Mouse (Mus musculus) hindbrain, embryonic 16.5 days (tissue): Measurements from ENCODE around the gene Baiap3. TPM values are rescaled to one million over a fixed set of nuclear protein-coding genes. Genes with fewer than 3 reads are reported as not detected.
A peak's percentile ranks its signal among the peaks of the same experiment; 100 is the strongest.

Source experiments
- ATAC-seq: fragments of 200-750 bp; cut with Nextera tagmentation; 2 replicates; pipeline ENCODE4 v1.8.0; 2017; ENCODE audit warnings: moderate TSS enrichment, moderate library complexity
- H3K27ac ChIP-seq: fragments of 300-500 bp; sonication (generic); 2 replicates; pipeline ENCODE4 v1.5.1; 2014; ENCODE audit warnings: low read depth, mild to moderate bottlenecking, control low read depth, low read length, moderate library complexity
- H3K27me3 ChIP-seq: fragments of 300-500 bp; sonication (generic); replicated peaks from 2 replicates; pipeline ENCODE4 v1.6.1; 2014; ENCODE audit warnings: low read length; ENCODE audit not compliant: control insufficient read depth, insufficient read depth
- H3K36me3 ChIP-seq: fragments of 300-500 bp; sonication (generic); 2 replicates; pipeline ENCODE4 v1.6.1; 2014; ENCODE audit warnings: mild to moderate bottlenecking, low read length, moderate library complexity, mixed read lengths; ENCODE audit not compliant: control insufficient read depth, insufficient read depth
- H3K4me1 ChIP-seq: fragments of 300-500 bp; sonication (generic); 2 replicates; pipeline ENCODE4 v1.6.1; 2014; ENCODE audit warnings: low read depth, low read length; ENCODE audit not compliant: control insufficient read depth, insufficient read depth
- H3K4me2 ChIP-seq: fragments of 300-500 bp; sonication (generic); 2 replicates; pipeline ENCODE4 v1.6.1; 2014; ENCODE audit warnings: mild to moderate bottlenecking, low read length, control low read depth, moderate library complexity
- H3K4me3 ChIP-seq: fragments of 300-500 bp; sonication (generic); 2 replicates; pipeline ENCODE4 v1.5.1; 2014; ENCODE audit warnings: mild to moderate bottlenecking, low read length, control low read depth, moderate library complexity
- H3K9ac ChIP-seq: fragments of 300-500 bp; sonication (generic); 2 replicates; pipeline ENCODE4 v1.6.1; 2014; ENCODE audit warnings: low read depth, mild to moderate bottlenecking, control low read depth, low read length, moderate library complexity
- H3K9me3 ChIP-seq: fragments of 300-500 bp; sonication (generic); 2 replicates; pipeline ENCODE4 v1.6.1; 2014; ENCODE audit warnings: mild to moderate bottlenecking, low read length, moderate library complexity; ENCODE audit not compliant: control insufficient read depth
- WGBS: fragments of 180-500 bp; shearing (Covaris S2); extraction: QIAGEN DNeasy Blood & Tissue Kit; methylation state at CpG from one replicate; pipeline ENCODE4 v1.1.7; 2014; 5-methylcytosine and 5-hydroxymethylcytosine counted together
- polyA plus RNA-seq: library from polyadenylated mRNA; unstranded; fragments of >200 nt; fragmentation: Nextera tagmentation; extraction: Ambion mirVana; gene quantifications from 2 replicates; pipeline ENCODE4 v1.2.1, GENCODE M21; 2015

The Baiap3 gene
- polyA plus RNA-seq, 1 experiment from 2014 or later, result 26.0 TPM

GRCm38 (mm10) chr17:25274571-25275346 lies 18.6 kb upstream of the Baiap3 start, which contains the start of gene Ube2i:
Gene Ube2i, minus strand, starts transcription at chr17:25274622.
- Histone ChIP-seq H3K4me2 (peak within 1 kb of the TSS; percentile 50), H3K27me3 (no peaks in the 10 kb centered on the region), H3K9me3 (no peaks in the 10 kb centered on the region), H3K9ac (peak within 1 kb of the TSS; percentile 98), H3K4me3 (peak within 1 kb of the TSS; percentile 89), H3K4me1 (peaks cover 29% of the 10 kb centered on the region), H3K36me3 (no peaks in the 10 kb centered on the region), H3K27ac (peak within 1 kb of the TSS; percentile 99)
- WGBS, result 79% methylated on average over 9 of the region's 9 CpGs
- no peak for ATAC-seq

GRCm38 (mm10) chr17:25273706-25274501 lies 17.7 kb upstream of the Baiap3 start:
- no peaks in the 10 kb centered on the region for H3K36me3 ChIP-seq
- H3K4me2 ChIP-seq, result peak overlapping the region; percentile 50
- no peaks in the 10 kb centered on the region for H3K27me3 ChIP-seq
- H3K9ac ChIP-seq, result peak overlapping the region; percentile 98
- under 1% methylated on average over 39 of the region's 45 CpGs for WGBS
- peaks cover 33% of the 10 kb centered on the region for H3K4me1 ChIP-seq
- peak; percentile 86 for ATAC-seq
- H3K9me3 ChIP-seq, result no peaks in the 10 kb centered on the region
- H3K4me3 ChIP-seq, result peak overlapping the region; percentile 89
- H3K27ac ChIP-seq, result peak overlapping the region; percentile 99

GRCm38 (mm10) chr17:25272951-25273705 lies 17.0 kb upstream of the Baiap3 start:
- Histone ChIP-seq H3K4me1 (peaks cover 33% of the 10 kb centered on the region), H3K4me3 (peak overlapping the region; percentile 89), H3K27me3 (no peaks in the 10 kb centered on the region), H3K9ac (peak overlapping the region; percentile 98), H3K36me3 (peaks cover 6% of the 10 kb centered on the region), H3K4me2 (peak overlapping the region; percentile 97), H3K9me3 (no peaks in the 10 kb centered on the region), H3K27ac (peak overlapping the region; percentile 99)
- peak; percentile 92 for ATAC-seq
- under 1% methylated on average over 64 of the region's 92 CpGs for WGBS

GRCm38 (mm10) chr17:25272326-25272725 lies 16.2 kb upstream of the Baiap3 start:
- ATAC-seq, result no peak
- WGBS, result 1% methylated on average over 10 of the region's 10 CpGs
- peak overlapping the region; percentile 97 for H3K4me2 ChIP-seq
- peak overlapping the region; percentile 89 for H3K4me3 ChIP-seq
- peak overlapping the region; percentile 98 for H3K9ac ChIP-seq
- peaks cover 13% of the 10 kb centered on the region for H3K36me3 ChIP-seq
- H3K4me1 ChIP-seq, result peaks cover 33% of the 10 kb centered on the region
- peak overlapping the region; percentile 99 for H3K27ac ChIP-seq
- H3K9me3 ChIP-seq, result no peaks in the 10 kb centered on the region
- H3K27me3 ChIP-seq, result no peaks in the 10 kb centered on the region

GRCm38 (mm10) chr17:25270795-25271335 lies 14.7 kb upstream of the Baiap3 start:
- no peak overlapping the region for H3K27ac ChIP-seq
- H3K4me2 ChIP-seq, result peak overlapping the region; percentile 97
- H3K36me3 ChIP-seq, result peaks cover 26% of the 10 kb centered on the region
- 78% methylated on average over 2 of the region's 2 CpGs for WGBS
- no peak overlapping the region for H3K9ac ChIP-seq
- no peak overlapping the region; the same call in 1 of the 2 replicates for H3K4me3 ChIP-seq
- ATAC-seq, result no peak
- H3K4me1 ChIP-seq, result peaks cover 33% of the 10 kb centered on the region
- no peaks in the 10 kb centered on the region for H3K27me3 ChIP-seq
- no peaks in the 10 kb centered on the region for H3K9me3 ChIP-seq

GRCm38 (mm10) chr17:25264453-25264852 lies 8.3 kb upstream of the Baiap3 start:
- H3K36me3 ChIP-seq, result peaks cover 54% of the 10 kb centered on the region
- H3K4me1 ChIP-seq, result peaks cover 1% of the 10 kb centered on the region; the same call in 1 of the 2 replicates
- H3K27ac ChIP-seq, result no peak overlapping the region
- H3K27me3 ChIP-seq, result no peaks in the 10 kb centered on the region
- H3K9ac ChIP-seq, result no peak overlapping the region
- ATAC-seq, result no peak
- H3K4me3 ChIP-seq, result no peak overlapping the region
- H3K9me3 ChIP-seq, result no peaks in the 10 kb centered on the region
- no peak overlapping the region for H3K4me2 ChIP-seq
- WGBS, result 78% methylated on average over 3 of the region's 3 CpGs

- Histone ChIP-seq H3K4me2 (no peak overlapping the region), H3K9me3 (no peaks in the 10 kb centered on the region), H3K27ac (no peak overlapping the region), H3K9ac (no peak overlapping the region), H3K4me1 (peaks cover 29% of the 10 kb centered on the region), H3K36me3 (peaks cover 3% of the 10 kb centered on the region), H3K4me3 (no peak overlapping the region), H3K27me3 (peaks cover 11% of the 10 kb centered on the region)
- WGBS, result 50% methylated on average over 6 of the region's 6 CpGs
- no peak for ATAC-seq
Observed at GRCm38 (mm10) chr17:25257804-25258261, 1.7 kb upstream of the Baiap3 start.

GRCm38 (mm10) chr17:25255110-25255509 lies 1.1 kb downstream of the Baiap3 start:
- Histone ChIP-seq H3K4me1 (peaks cover 35% of the 10 kb centered on the region), H3K4me3 (no peak overlapping the region), H3K9ac (no peak overlapping the region), H3K27me3 (peaks cover 11% of the 10 kb centered on the region), H3K27ac (no peak overlapping the region), H3K4me2 (peak overlapping the region; percentile 61), H3K36me3 (no peaks in the 10 kb centered on the region; the same call in 1 of the 2 replicates), H3K9me3 (no peaks in the 10 kb centered on the region)
- ATAC-seq, result no peak
- 76% methylated on average over 2 of the region's 2 CpGs for WGBS
